Mouse (Mus musculus) activated CD4-positive, CD25-positive, alpha-beta regulatory T cell (primary cell): ENCODE data around the gene Tmem150c. TPM values are rescaled to one million over a fixed set of nuclear protein-coding genes. Genes with fewer than 3 reads are reported as not detected.

Source experiments
- polyA plus RNA-seq, 2 experiments: library from polyadenylated mRNA; unstranded; fragments of 100-300 nt; shearing (Covaris generic); gene quantifications; one replicate each; pipeline ENCODE4 v1.2.1; 2017

Gene Tmem150c
- polyA plus RNA-seq: not detected

DNA sequence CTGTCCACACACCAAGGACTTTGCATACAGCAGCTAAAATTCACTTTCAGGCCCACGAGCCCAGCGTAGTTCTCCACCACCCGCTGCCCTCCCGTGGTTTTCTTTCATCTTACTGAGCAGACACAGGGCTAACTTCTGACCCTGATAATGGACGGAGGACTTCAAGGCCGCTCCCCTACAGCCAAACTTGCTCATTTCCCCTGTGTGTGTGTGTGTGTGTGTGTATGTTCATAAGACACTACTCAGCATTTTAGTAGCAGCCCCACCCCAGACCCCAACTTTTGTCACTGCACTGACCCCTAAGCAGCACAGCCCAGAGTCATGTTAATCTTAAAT lies at the start of gene Tmem150c:
Gene Tmem150c, minus strand, starts transcription at position 171 of the 336 bp plus-strand sequence.

DNA sequence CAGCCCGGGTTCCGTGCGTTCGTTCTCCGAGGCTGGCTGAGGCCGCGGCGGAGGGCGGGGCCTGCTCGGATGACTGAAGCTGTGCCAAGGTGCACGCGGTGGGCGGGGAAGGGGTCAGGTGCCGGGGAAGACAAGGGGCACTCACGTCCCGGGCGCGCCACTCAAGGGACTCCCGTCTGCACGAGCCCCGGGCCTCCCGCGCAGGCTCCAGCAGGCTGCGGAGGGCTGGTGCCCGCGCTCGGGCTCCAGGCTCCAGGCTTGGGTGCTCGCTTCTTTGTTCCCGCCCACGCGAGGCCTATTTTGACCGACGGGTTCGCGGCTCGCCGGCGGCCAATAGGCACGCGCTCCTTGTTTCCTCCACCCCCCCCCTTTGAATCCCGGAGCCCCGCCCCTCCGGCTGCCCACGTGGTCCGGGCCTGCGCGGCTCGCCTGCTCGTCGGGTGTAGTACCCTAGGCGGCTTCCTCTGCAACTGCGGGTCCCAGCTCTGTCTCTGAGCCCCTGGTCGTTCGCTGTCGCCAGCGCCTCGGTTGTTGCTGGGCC lies 119.9 kb downstream of the Tmem150c start, which contains the start of the genes Hnrnpdl and Enoph1:
Gene Hnrnpdl, minus strand, starts transcription at position 63 of the 541 bp plus-strand sequence.
Gene Enoph1, plus strand, starts transcription at position 384 of the 541 bp plus-strand sequence.

Other genes with a start within 250 kb of the Tmem150c start
- 100 to 1,000 TPM; 434 to 502 TPM for gene Hnrnpd, start 180.9 kb downstream of the Tmem150c start, polyA plus RNA-seq
- under 1 TPM in 1 of 2 experiments, not detected in 1; 1.00 TPM for gene 4930524J08Rik, start 180.7 kb downstream of the Tmem150c start, polyA plus RNA-seq
- 100 to 1,000 TPM; 119 to 167 TPM for gene Hnrnpdl, start 120.1 kb downstream of the Tmem150c start, polyA plus RNA-seq
- gene Enoph1, start 119.8 kb downstream of the Tmem150c start, polyA plus RNA-seq: 10 to 100 TPM; 26.8 to 32.3 TPM